Mouse (Mus musculus): ENCODE data around the gene Ccdc189. TPM values are rescaled to one million over a fixed set of nuclear protein-coding genes. Genes with fewer than 3 reads are reported as not detected.

Ccdc189 gene
- polyA plus RNA-seq, 1 experiment from 2014 or later: 5.8 TPM

- no peak for ATAC-seq (ENCODE audit: insufficient read depth, low FRiP score, low read depth)
- peaks cover 44% of the 10 kb centered on the region for H3K36me3 ChIP-seq
- no peak overlapping the region for H3K27ac ChIP-seq
These were observed 27.8 kb downstream of the Ccdc189 start for GRCm38 (mm10) chr7:127560580-127560979.

GRCm38 (mm10) chr7:127551558-127551957 lies 36.8 kb downstream of the Ccdc189 start:
- no peak for ATAC-seq (ENCODE audit: insufficient read depth, low FRiP score, low read depth)
- no peaks in the 10 kb centered on the region for H3K4me1 ChIP-seq
- H3K4me2 ChIP-seq: no peak overlapping the region
- no peak overlapping the region for H3K9ac ChIP-seq
- whole genome bisulfite sequencing: 94% methylated on average over 8 of the region's 8 CpGs
- no peak overlapping the region for H3K4me3 ChIP-seq (replicated peaks)
- H3K27me3 ChIP-seq (replicated peaks): no peaks in the 10 kb centered on the region
- no peak overlapping the region for H3K27ac ChIP-seq
- H3K36me3 ChIP-seq: peaks cover 61% of the 10 kb centered on the region
- H3K9me3 ChIP-seq: no peaks in the 10 kb centered on the region

More at GRCm38 (mm10) chr7:127560580-127560979, 27.8 kb downstream of the Ccdc189 start:
- Histone ChIP-seq H3K9me3 (no peaks in the 10 kb centered on the region), H3K9ac (no peak overlapping the region), H3K4me2 (no peak overlapping the region), H3K27me3 (replicated peaks) (no peaks in the 10 kb centered on the region), H3K4me3 (replicated peaks) (no peak overlapping the region), H3K4me1 (no peaks in the 10 kb centered on the region)
- 90% methylated on average over 11 of the region's 11 CpGs for WGBS

DNA sequence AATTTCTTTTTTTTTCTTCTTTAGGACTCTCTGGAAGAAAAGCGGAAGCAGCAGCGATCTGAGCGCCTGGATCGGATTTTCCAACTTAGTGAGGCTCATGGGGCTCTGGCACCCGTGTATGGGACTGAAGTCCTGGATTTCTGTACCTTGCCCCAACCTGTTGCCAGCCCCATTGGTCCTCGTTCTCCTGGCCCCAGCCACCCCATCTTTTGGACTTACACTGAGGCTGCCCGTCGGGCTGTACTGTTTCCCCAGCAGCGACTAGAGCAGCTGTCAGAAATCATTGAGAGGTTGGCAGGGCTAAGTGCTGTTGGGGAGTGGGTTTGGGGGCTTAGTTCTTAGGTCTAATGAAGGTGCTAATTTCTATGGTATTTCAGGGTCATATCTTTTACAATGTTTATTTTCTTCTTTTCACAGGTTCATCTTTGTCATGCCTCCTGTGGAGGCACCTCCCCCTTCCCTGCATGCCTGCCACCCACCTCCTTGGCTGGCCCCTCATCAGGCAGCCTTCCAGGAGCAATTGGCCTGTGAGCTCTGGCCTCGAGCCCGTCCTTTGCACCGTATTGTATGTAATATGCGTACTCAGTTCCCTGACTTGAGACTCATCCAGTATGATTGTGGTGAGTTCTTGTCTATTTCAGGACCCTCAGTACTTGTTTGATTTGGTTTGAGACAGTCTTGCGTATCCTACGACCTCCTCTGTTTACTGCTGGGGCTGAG lies 39.1 kb downstream of the Ccdc189 start:
- Histone ChIP-seq H3K36me3 (peaks cover 54% of the 10 kb centered on the region), H3K27me3 (replicated peaks) (no peaks in the 10 kb centered on the region)
- WGBS: 87% methylated on average over 15 of the region's 15 CpGs

GRCm38 (mm10) chr7:127541671-127542070 lies 46.7 kb downstream of the Ccdc189 start:
- Histone ChIP-seq H3K27me3 (replicated peaks) (no peaks in the 10 kb centered on the region), H3K9me3 (no peaks in the 10 kb centered on the region), H3K4me3 (replicated peaks) (no peak overlapping the region), H3K4me2 (no peak overlapping the region), H3K4me1 (no peaks in the 10 kb centered on the region), H3K9ac (no peak overlapping the region), H3K27ac (no peak overlapping the region), H3K36me3 (peaks cover 59% of the 10 kb centered on the region)
- WGBS: 93% methylated on average over 3 of the region's 3 CpGs
- ATAC-seq (ENCODE audit: insufficient read depth, low FRiP score, low read depth): no peak

More for the DNA sequence above, 39.1 kb downstream of the Ccdc189 start:
- no peak overlapping the region for H3K27ac ChIP-seq
- no peak overlapping the region for H3K4me3 ChIP-seq (replicated peaks)
- no peak for ATAC-seq (ENCODE audit: insufficient read depth, low FRiP score, low read depth)
- H3K4me2 ChIP-seq: no peak overlapping the region
- no peaks in the 10 kb centered on the region for H3K4me1 ChIP-seq
- no peaks in the 10 kb centered on the region for H3K9me3 ChIP-seq
- no peak overlapping the region for H3K9ac ChIP-seq

Other genes starting within 250 kb of the Ccdc189 start
- 13.1 and 17.4 TPM in 2 replicates for gene Zfp768, start 243.0 kb downstream of the Ccdc189 start, polyA plus RNA-seq (2015; fragmentation: Nextera tagmentation; extraction: Ambion mirVana)
- gene Zfp747, start 212.5 kb downstream of the Ccdc189 start, polyA plus RNA-seq (2015; fragmentation: Nextera tagmentation; extraction: Ambion mirVana): 9.0 and 9.6 TPM in 2 replicates
- 5.5 and 6.3 TPM in 2 replicates for gene 9130019O22Rik, start 201.4 kb downstream of the Ccdc189 start, polyA plus RNA-seq (2015; fragmentation: Nextera tagmentation; extraction: Ambion mirVana)
- gene E430018J23Rik, start 195.0 kb downstream of the Ccdc189 start, polyA plus RNA-seq (2015; fragmentation: Nextera tagmentation; extraction: Ambion mirVana): 6.3 and 6.5 TPM in 2 replicates
- 7.6 and 8.8 TPM in 2 replicates for gene Zfp764, start 181.8 kb downstream of the Ccdc189 start, polyA plus RNA-seq (2015; fragmentation: Nextera tagmentation; extraction: Ambion mirVana)
- gene Zfp688, start 166.5 kb downstream of the Ccdc189 start, polyA plus RNA-seq (2015; fragmentation: Nextera tagmentation; extraction: Ambion mirVana): 22.0 and 23.6 TPM in 2 replicates
- gene Zfp689, start 139.4 kb downstream of the Ccdc189 start, polyA plus RNA-seq (2015; fragmentation: Nextera tagmentation; extraction: Ambion mirVana): 5.7 and 7.2 TPM in 2 replicates
- 38.6 and 38.8 TPM in 2 replicates for gene Prr14, start 129.0 kb downstream of the Ccdc189 start, polyA plus RNA-seq (2015; fragmentation: Nextera tagmentation; extraction: Ambion mirVana)
- gene Fbrs, start 109.4 kb downstream of the Ccdc189 start, polyA plus RNA-seq (2015; fragmentation: Nextera tagmentation; extraction: Ambion mirVana): 12.2 and 13.8 TPM in 2 replicates
- gene Srcap, start 76.6 kb downstream of the Ccdc189 start, polyA plus RNA-seq (2015; fragmentation: Nextera tagmentation; extraction: Ambion mirVana): 49.7 and 55.4 TPM in 2 replicates
- 13.4 and 14.8 TPM in 2 replicates for gene Gm42715, start 69.0 kb downstream of the Ccdc189 start, polyA plus RNA-seq (2015; fragmentation: Nextera tagmentation; extraction: Ambion mirVana)
- gene Tmem265, start 27.2 kb downstream of the Ccdc189 start, polyA plus RNA-seq (2015; fragmentation: Nextera tagmentation; extraction: Ambion mirVana): 5.6 and 6.0 TPM in 2 replicates
- 37.1 and 37.5 TPM in 2 replicates for gene Phkg2, start 15.3 kb downstream of the Ccdc189 start, polyA plus RNA-seq (2015; fragmentation: Nextera tagmentation; extraction: Ambion mirVana)
- 37.8 and 42.0 TPM in 2 replicates for gene Rnf40, start 172 bp upstream of the Ccdc189 start, polyA plus RNA-seq (2015; fragmentation: Nextera tagmentation; extraction: Ambion mirVana)
- gene Zfp629, start 27.2 kb upstream of the Ccdc189 start, polyA plus RNA-seq (2015; fragmentation: Nextera tagmentation; extraction: Ambion mirVana): 9.4 and 10.3 TPM in 2 replicates
- gene Bcl7c, start 120.3 kb upstream of the Ccdc189 start, polyA plus RNA-seq (2015; fragmentation: Nextera tagmentation; extraction: Ambion mirVana): 59.3 and 63.4 TPM in 2 replicates
- 15.6 and 17.0 TPM in 2 replicates for gene Ctf1, start 124.1 kb upstream of the Ccdc189 start, polyA plus RNA-seq (2015; fragmentation: Nextera tagmentation; extraction: Ambion mirVana)
- gene Ctf2, start 143.6 kb upstream of the Ccdc189 start, polyA plus RNA-seq (2015; fragmentation: Nextera tagmentation; extraction: Ambion mirVana): 0.24 and 0.26 TPM in 2 replicates
- 3.8 and 4.8 TPM in 2 replicates for gene Fbxl19, start 155.9 kb upstream of the Ccdc189 start, polyA plus RNA-seq (2015; fragmentation: Nextera tagmentation; extraction: Ambion mirVana)
- gene Orai3, start 181.2 kb upstream of the Ccdc189 start, polyA plus RNA-seq (2015; fragmentation: Nextera tagmentation; extraction: Ambion mirVana): 29.2 and 29.6 TPM in 2 replicates
- gene Setd1a, start 188.1 kb upstream of the Ccdc189 start, polyA plus RNA-seq (2015; fragmentation: Nextera tagmentation; extraction: Ambion mirVana): 21.1 and 25.0 TPM in 2 replicates
- gene Gm49388, start 197.0 kb upstream of the Ccdc189 start, polyA plus RNA-seq (2015; fragmentation: Nextera tagmentation; extraction: Ambion mirVana): not detected in 2 replicates
- 27.4 and 31.8 TPM in 2 replicates for gene Hsd3b7, start 212.0 kb upstream of the Ccdc189 start, polyA plus RNA-seq (2015; fragmentation: Nextera tagmentation; extraction: Ambion mirVana)
- 45.3 and 48.1 TPM in 2 replicates for gene Stx4a, start 235.7 kb upstream of the Ccdc189 start, polyA plus RNA-seq (2015; fragmentation: Nextera tagmentation; extraction: Ambion mirVana)
- gene Stx1b, start 236.0 kb upstream of the Ccdc189 start, polyA plus RNA-seq (2015; fragmentation: Nextera tagmentation; extraction: Ambion mirVana): 3.2 and 3.4 TPM in 2 replicates